Mouse (Mus musculus) neural tube, embryonic 13.5 days (tissue): Measurements from ENCODE around the gene Gm28305. TPM values are rescaled to one million over a fixed set of nuclear protein-coding genes. Genes with fewer than 3 reads are reported as not detected.

Source experiments
- ATAC-seq: fragments of 200-750 bp; cut with Nextera tagmentation; 2 replicates; pipeline ENCODE4 v1.8.0; 2017; ENCODE audit warnings: low read depth, mild to moderate bottlenecking, moderate TSS enrichment, moderate library complexity
- H3K27ac ChIP-seq: fragments of 300-500 bp; sonication (generic); replicated peaks from 2 replicates; pipeline ENCODE4 v1.5.1; 2015; ENCODE audit warnings: moderate library complexity, mild to moderate bottlenecking, inconsistent platforms
- H3K27me3 ChIP-seq: fragments of 300-500 bp; sonication (generic); 2 replicates; pipeline ENCODE4 v1.6.1; 2015; ENCODE audit warnings: mild to moderate bottlenecking, inconsistent platforms
- H3K36me3 ChIP-seq: fragments of 300-500 bp; sonication (generic); 2 replicates; pipeline ENCODE4 v1.6.1; 2015; ENCODE audit warnings: mild to moderate bottlenecking, inconsistent platforms
- H3K4me1 ChIP-seq: fragments of 300-500 bp; sonication (generic); replicated peaks from 2 replicates; pipeline ENCODE4 v1.6.1; 2015; ENCODE audit warnings: inconsistent platforms
- H3K4me2 ChIP-seq: fragments of 300-500 bp; sonication (generic); 2 replicates; pipeline ENCODE4 v1.6.1; 2015; ENCODE audit warnings: inconsistent platforms, mild to moderate bottlenecking, moderate library complexity
- H3K4me3 ChIP-seq: fragments of 300-500 bp; sonication (generic); 2 replicates; pipeline ENCODE4 v1.5.1; 2015; ENCODE audit warnings: mild to moderate bottlenecking, inconsistent platforms
- H3K9ac ChIP-seq: fragments of 300-500 bp; sonication (generic); 2 replicates; pipeline ENCODE4 v1.6.1; 2015; ENCODE audit warnings: moderate library complexity, mild to moderate bottlenecking, inconsistent platforms
- H3K9me3 ChIP-seq: fragments of 300-500 bp; sonication (generic); 2 replicates; pipeline ENCODE4 v1.6.1; 2016; ENCODE audit warnings: inconsistent platforms
- WGBS: fragments of 180-500 bp; shearing (Covaris S2); methylation state at CpG from one replicate; pipeline ENCODE4 v1.1.7; 2015; 5-methylcytosine and 5-hydroxymethylcytosine counted together
- polyA plus RNA-seq: library from polyadenylated mRNA; unstranded; fragments of >200 nt; fragmentation: Nextera tagmentation; extraction: Ambion mirVana; gene quantifications from 2 replicates; pipeline ENCODE4 v1.2.1, GENCODE M21; 2015

The Gm28305 gene
- polyA plus RNA-seq, 1 experiment from 2014 or later = not detected

- ATAC-seq = no peak
- Histone ChIP-seq H3K9me3 (no peaks in the 10 kb centered on the region), H3K4me3 (no peak overlapping the region), H3K9ac (no peak overlapping the region), H3K27ac (no peak overlapping the region), H3K4me2 (no peak overlapping the region), H3K36me3 (no peaks in the 10 kb centered on the region), H3K4me1 (no peaks in the 10 kb centered on the region), H3K27me3 (no peaks in the 10 kb centered on the region)
- WGBS = 69% methylated on average over 2 of the region's 2 CpGs
Observed at GRCm38 (mm10) chr9:104075808-104076207, 35.3 kb downstream of the Gm28305 start.

DNA sequence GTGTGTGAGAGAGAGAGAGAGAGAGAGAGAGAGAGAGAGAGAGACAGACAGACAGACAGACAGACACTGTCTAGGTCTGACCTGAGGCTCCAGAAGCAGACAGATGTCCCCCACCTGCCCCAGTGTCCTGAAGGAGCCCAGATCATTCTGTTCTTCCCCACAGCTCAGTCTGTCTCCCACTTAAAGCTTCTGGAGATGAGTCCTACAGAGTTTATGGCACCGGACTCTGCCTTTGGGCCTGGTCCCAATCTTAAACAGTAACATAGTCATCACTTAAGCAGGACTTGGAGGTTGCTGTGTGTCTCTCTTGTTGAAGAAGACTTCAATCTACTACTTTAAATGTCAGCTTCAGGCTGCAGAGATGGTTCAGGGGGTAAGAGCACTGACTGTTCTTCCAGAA, 38.3 kb downstream of the Gm28305 start:
- H3K27ac ChIP-seq = no peak overlapping the region
- H3K9me3 ChIP-seq = no peaks in the 10 kb centered on the region
- no peaks in the 10 kb centered on the region for H3K27me3 ChIP-seq
- H3K36me3 ChIP-seq = peaks cover 8% of the 10 kb centered on the region
- H3K4me1 ChIP-seq = no peaks in the 10 kb centered on the region
- H3K9ac ChIP-seq = no peak overlapping the region
- no peak overlapping the region for H3K4me3 ChIP-seq
- no peak overlapping the region for H3K4me2 ChIP-seq
- ATAC-seq = no peak
- WGBS = 92% methylated on average over 1 of the region's 1 CpGs

GRCm38 (mm10) chr9:104079379-104079778, 38.9 kb downstream of the Gm28305 start:
- Histone ChIP-seq H3K4me1 (no peaks in the 10 kb centered on the region), H3K4me2 (no peak overlapping the region), H3K9me3 (no peaks in the 10 kb centered on the region), H3K9ac (no peak overlapping the region), H3K27me3 (no peaks in the 10 kb centered on the region), H3K36me3 (peaks cover 11% of the 10 kb centered on the region), H3K4me3 (no peak overlapping the region), H3K27ac (no peak overlapping the region)
- no peak for ATAC-seq
- 44% methylated on average over 5 of the region's 5 CpGs for WGBS

- Histone ChIP-seq H3K27ac (no peak overlapping the region), H3K9ac (no peak overlapping the region), H3K27me3 (no peaks in the 10 kb centered on the region), H3K4me1 (no peaks in the 10 kb centered on the region), H3K9me3 (no peaks in the 10 kb centered on the region), H3K36me3 (peaks cover 18% of the 10 kb centered on the region), H3K4me2 (no peak overlapping the region), H3K4me3 (no peak overlapping the region)
- no peak for ATAC-seq
- 80% methylated on average over 3 of the region's 3 CpGs for WGBS
Observed at GRCm38 (mm10) chr9:104080038-104080437, 39.6 kb downstream of the Gm28305 start.

DNA sequence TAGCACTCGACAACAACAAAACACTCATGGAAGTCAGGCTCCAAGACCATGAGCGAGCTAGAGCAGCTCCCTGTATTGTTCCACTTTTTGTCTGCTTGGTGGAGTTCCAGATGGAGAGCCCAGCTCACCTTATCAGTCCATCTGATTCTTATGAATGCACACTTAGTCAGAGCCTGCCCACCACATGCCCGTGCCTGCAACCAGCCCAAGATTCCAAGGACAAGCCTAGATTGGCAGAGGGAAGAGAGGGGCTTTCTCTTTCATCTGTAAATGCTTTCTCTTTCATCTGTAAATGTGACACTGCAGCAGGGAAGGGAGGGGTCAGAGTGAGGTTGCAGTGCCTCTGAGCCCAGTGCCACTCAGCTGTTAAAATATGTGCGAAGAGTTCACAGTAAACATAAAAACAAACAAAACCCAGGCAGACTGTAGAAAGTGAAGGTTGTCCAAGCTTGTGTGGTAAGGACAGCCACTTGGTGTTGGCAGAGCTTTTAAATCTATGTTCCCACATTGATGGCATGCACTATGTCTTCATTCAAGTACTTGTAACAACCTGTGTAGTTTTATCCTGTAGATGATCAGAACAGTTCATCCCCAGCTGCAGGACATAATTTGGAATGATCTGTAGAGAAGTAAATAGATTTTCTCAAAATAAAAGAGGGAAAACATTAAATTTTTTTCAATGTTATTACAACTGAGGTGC, 45.4 kb downstream of the Gm28305 start:
- H3K4me2 ChIP-seq = no peak overlapping the region
- no peaks in the 10 kb centered on the region for H3K4me1 ChIP-seq
- no peak overlapping the region for H3K4me3 ChIP-seq
- no peak overlapping the region for H3K9ac ChIP-seq
- H3K36me3 ChIP-seq = peaks cover 26% of the 10 kb centered on the region
- H3K27ac ChIP-seq = no peak overlapping the region
- no peaks in the 10 kb centered on the region for H3K27me3 ChIP-seq
- H3K9me3 ChIP-seq = no peaks in the 10 kb centered on the region
- WGBS = 53% methylated on average over 4 of the region's 4 CpGs
- no peak for ATAC-seq

DNA sequence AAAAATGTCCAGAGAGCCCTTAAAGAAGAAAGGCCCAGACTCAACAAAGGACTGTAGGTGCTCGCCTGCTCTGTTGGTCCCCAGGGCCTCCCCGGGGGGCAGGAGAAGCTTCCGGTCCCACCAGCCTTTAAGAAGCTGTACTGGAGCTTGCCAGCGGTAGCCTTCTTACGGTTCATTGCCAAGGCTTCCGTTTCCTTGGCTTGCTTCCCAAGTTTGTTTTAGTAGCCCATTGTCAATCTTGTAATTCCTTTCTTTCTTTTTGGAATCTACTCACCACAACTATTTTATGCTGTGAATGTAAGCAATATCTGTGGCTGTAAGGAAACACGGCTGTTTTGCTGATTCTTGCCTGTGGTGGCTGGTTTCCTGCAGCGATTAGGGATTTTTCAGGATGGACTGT, 48.1 kb downstream of the Gm28305 start:
- H3K9ac ChIP-seq = no peak overlapping the region
- no peak overlapping the region for H3K4me3 ChIP-seq
- H3K4me2 ChIP-seq = no peak overlapping the region
- peaks cover 18% of the 10 kb centered on the region; the same call in 1 of the 2 replicates for H3K36me3 ChIP-seq
- ATAC-seq = no peak
- 0 out of 2 replicates have a peak overlapping the region, but pooled peaks have one; percentile 28 for H3K27ac ChIP-seq
- H3K9me3 ChIP-seq = no peaks in the 10 kb centered on the region
- no peaks in the 10 kb centered on the region for H3K27me3 ChIP-seq
- no peaks in the 10 kb centered on the region for H3K4me1 ChIP-seq
- 63% methylated on average over 8 of the region's 8 CpGs for WGBS

- Histone ChIP-seq H3K9ac (no peak overlapping the region), H3K36me3 (no peaks in the 10 kb centered on the region), H3K4me1 (no peaks in the 10 kb centered on the region), H3K4me2 (no peak overlapping the region), H3K27me3 (no peaks in the 10 kb centered on the region), H3K9me3 (no peaks in the 10 kb centered on the region), H3K27ac (no peak overlapping the region), H3K4me3 (no peak overlapping the region)
- WGBS = 95% methylated on average over 5 of the region's 5 CpGs
- no peak for ATAC-seq
Observed at GRCm38 (mm10) chr9:104092945-104093344, 52.5 kb downstream of the Gm28305 start.

GRCm38 (mm10) chr9:104098256-104098655, 57.8 kb downstream of the Gm28305 start:
- no peak overlapping the region for H3K27ac ChIP-seq
- H3K4me1 ChIP-seq = no peaks in the 10 kb centered on the region
- no peak overlapping the region for H3K9ac ChIP-seq
- 78% methylated on average over 5 of the region's 5 CpGs for WGBS
- no peak overlapping the region for H3K4me3 ChIP-seq
- no peaks in the 10 kb centered on the region for H3K36me3 ChIP-seq
- H3K9me3 ChIP-seq = no peaks in the 10 kb centered on the region
- no peak overlapping the region for H3K4me2 ChIP-seq
- H3K27me3 ChIP-seq = no peaks in the 10 kb centered on the region
- no peak for ATAC-seq

DNA sequence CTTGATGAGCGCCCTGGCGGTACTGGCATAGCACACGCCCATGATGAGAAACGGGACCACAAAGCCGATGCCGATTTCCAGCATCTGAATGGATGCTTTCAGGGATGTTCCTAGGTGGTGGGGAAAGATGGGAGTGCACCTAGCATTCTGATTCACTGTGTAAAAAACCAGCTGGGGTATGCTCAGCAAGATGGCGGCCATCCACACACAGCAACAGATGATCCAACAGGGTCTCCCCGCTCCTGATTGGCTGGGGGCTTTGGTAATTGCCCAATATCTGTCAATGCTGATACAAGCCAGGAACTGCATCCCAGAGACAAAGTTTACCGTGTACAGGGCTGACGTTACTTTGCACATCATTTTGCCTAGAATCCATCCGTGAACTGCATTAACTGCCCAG, 58.6 kb downstream of the Gm28305 start:
- Histone ChIP-seq H3K4me3 (no peak overlapping the region), H3K9ac (no peak overlapping the region), H3K27ac (no peak overlapping the region), H3K9me3 (no peaks in the 10 kb centered on the region), H3K4me2 (no peak overlapping the region), H3K27me3 (no peaks in the 10 kb centered on the region), H3K36me3 (no peaks in the 10 kb centered on the region), H3K4me1 (no peaks in the 10 kb centered on the region)
- WGBS = 94% methylated on average over 11 of the region's 11 CpGs
- no peak for ATAC-seq

GRCm38 (mm10) chr9:104100822-104101221, 60.4 kb downstream of the Gm28305 start:
- no peak overlapping the region for H3K4me3 ChIP-seq
- 59% methylated on average over 7 of the region's 7 CpGs for WGBS
- no peaks in the 10 kb centered on the region for H3K4me1 ChIP-seq
- H3K9ac ChIP-seq = no peak overlapping the region
- H3K27ac ChIP-seq = no peak overlapping the region
- no peak for ATAC-seq
- no peaks in the 10 kb centered on the region for H3K36me3 ChIP-seq
- no peaks in the 10 kb centered on the region for H3K27me3 ChIP-seq
- no peak overlapping the region for H3K4me2 ChIP-seq
- no peaks in the 10 kb centered on the region for H3K9me3 ChIP-seq

DNA sequence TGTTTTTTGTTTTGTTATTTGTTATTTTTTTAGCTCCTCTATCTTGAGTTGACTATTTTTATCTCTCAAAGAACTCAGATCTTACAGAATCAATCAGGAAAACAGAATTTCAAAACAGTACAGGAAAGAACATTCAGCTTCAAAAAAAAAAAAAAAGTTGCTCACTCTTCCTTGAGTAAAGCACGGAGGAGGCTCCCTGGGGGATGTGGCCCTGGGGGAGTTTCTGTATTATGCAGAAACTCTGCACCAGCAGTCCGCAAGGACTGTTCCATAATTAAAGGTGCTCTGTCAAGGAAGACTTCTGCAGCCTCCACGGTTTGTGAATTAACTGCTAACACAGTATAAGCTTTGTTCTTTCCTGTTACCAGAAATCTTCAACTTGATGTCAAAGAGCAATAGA, 61.0 kb downstream of the Gm28305 start:
- no peak overlapping the region for H3K9ac ChIP-seq
- no peak overlapping the region for H3K4me2 ChIP-seq
- H3K4me1 ChIP-seq = no peaks in the 10 kb centered on the region
- no peak for ATAC-seq
- no peaks in the 10 kb centered on the region for H3K27me3 ChIP-seq
- H3K27ac ChIP-seq = no peak overlapping the region
- H3K9me3 ChIP-seq = no peaks in the 10 kb centered on the region
- H3K4me3 ChIP-seq = no peak overlapping the region
- no peaks in the 10 kb centered on the region for H3K36me3 ChIP-seq
- 40% methylated on average over 3 of the region's 3 CpGs for WGBS

DNA sequence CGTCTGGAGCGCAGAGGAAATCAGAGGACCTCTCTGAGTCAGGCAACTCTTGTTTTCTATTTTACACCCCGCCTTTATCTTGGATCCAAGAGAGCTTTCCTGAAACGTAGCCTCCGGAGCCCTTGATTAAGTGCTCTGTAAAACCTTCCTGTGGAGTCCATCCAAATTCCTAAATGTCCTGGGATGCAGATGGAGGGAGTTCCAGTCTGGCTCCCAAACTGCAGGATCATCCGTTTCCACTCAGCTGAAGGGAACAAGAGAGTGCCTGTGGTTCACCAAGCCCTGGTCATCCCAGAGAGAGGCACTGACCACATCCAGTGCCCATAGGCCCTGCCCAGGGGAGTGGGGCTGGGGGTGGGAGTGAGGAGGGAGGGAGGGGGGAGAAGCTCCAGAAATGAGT, 61.8 kb downstream of the Gm28305 start:
- WGBS = 35% methylated on average over 6 of the region's 6 CpGs
- no peak overlapping the region for H3K27ac ChIP-seq
- no peak overlapping the region for H3K4me2 ChIP-seq
- no peak overlapping the region for H3K9ac ChIP-seq
- H3K4me1 ChIP-seq = no peaks in the 10 kb centered on the region
- ATAC-seq = no peak
- H3K4me3 ChIP-seq = no peak overlapping the region
- H3K27me3 ChIP-seq = no peaks in the 10 kb centered on the region
- H3K9me3 ChIP-seq = no peaks in the 10 kb centered on the region
- H3K36me3 ChIP-seq = no peaks in the 10 kb centered on the region

DNA sequence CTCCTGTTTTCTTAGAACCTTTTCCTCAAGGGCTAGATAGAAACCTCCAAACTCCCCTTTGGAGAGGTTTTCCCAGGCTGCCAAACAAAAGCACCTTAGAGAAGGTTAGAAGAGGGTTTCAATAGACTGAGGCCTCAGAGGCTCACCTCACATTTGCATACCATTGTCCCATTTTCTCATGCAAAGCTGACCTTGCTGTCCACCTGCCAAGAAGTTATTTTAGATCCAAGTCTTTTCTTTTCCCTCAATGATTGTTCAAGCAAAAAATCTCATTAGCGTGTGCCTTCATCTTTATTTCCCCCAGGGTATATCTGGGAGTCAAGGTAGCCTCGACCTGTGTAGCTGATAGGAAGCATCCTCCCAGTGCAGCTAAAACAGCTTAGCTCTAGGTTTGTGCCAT, 62.4 kb downstream of the Gm28305 start:
- no peaks in the 10 kb centered on the region for H3K9me3 ChIP-seq
- H3K27ac ChIP-seq = no peak overlapping the region
- no peak overlapping the region for H3K9ac ChIP-seq
- ATAC-seq = no peak
- H3K4me2 ChIP-seq = no peak overlapping the region
- H3K36me3 ChIP-seq = no peaks in the 10 kb centered on the region
- H3K4me3 ChIP-seq = no peak overlapping the region
- WGBS = 40% methylated on average over 2 of the region's 2 CpGs
- H3K4me1 ChIP-seq = no peaks in the 10 kb centered on the region
- H3K27me3 ChIP-seq = no peaks in the 10 kb centered on the region
